Mouse (Mus musculus) bone marrow, adult 2 months (tissue): ENCODE data around the gene Nol7. TPM values are rescaled to one million over a fixed set of nuclear protein-coding genes. Genes with fewer than 3 reads are reported as not detected.

ENCODE experiments used
- H3K27ac ChIP-seq: fragments of 200-500 bp; 2 replicates; pipeline ENCODE4 v1.5.1; 2012; ENCODE audit warnings: low read depth, mild to moderate bottlenecking, control low read depth, inconsistent platforms, low read length; ENCODE audit not compliant: control insufficient read depth, poor library complexity, insufficient read depth
- H3K4me1 ChIP-seq: fragments of 200-500 bp; 2 replicates; pipeline ENCODE4 v1.6.1; 2011; ENCODE audit warnings: low read length; ENCODE audit not compliant: control insufficient read depth, insufficient read depth
- H3K4me3 ChIP-seq: fragments of 200-500 bp; replicated peaks from 2 replicates; pipeline ENCODE3; 2011; ENCODE audit warnings: mild to moderate bottlenecking, low read depth, low read length, control low read depth; ENCODE audit not compliant: control insufficient read depth
- CTCF ChIP-seq: fragments of 200-500 bp; IDR thresholded peaks from 2 replicates; pipeline ENCODE4 v1.5.1; 2011; ENCODE audit warnings: low read length, control low read depth; ENCODE audit not compliant: control insufficient read depth, insufficient read depth
- POLR2A ChIP-seq: fragments of 200-500 bp; IDR thresholded peaks from 2 replicates; pipeline ENCODE4 v1.6.1; 2011; ENCODE audit warnings: low read depth, mild to moderate bottlenecking, control low read depth, low read length, borderline replicate concordance; ENCODE audit not compliant: control insufficient read depth
- WGBS: fragments of 180-500 bp; shearing (Covaris S2); methylation state at CpG from one replicate; pipeline ENCODE4 v1.1.7; 2018; 5-methylcytosine and 5-hydroxymethylcytosine counted together
- polyA plus RNA-seq: library from polyadenylated mRNA; stranded (reverse); fragments of >200 nt; gene quantifications from 2 replicates; pipeline ENCODE4 v1.2.4, GENCODE M21; 2011; ENCODE audit warnings: low replicate concordance; ENCODE audit not compliant: missing spikeins, insufficient read depth, insufficient read length

The Nol7 gene
- polyA plus RNA-seq = 69.6 and 80.5 TPM in 2 replicates

GRCm38 (mm10) chr13:43398297-43399080 is at the start of gene Nol7:
Nol7 (plus strand) TSS chr13:43398390.
- 1% methylated on average over 72 of the region's 72 CpGs for WGBS
- H3K4me3 ChIP-seq = peak within 1 kb of the TSS; percentile 80
- TF ChIP-seq CTCF = peak; percentile 87
- peak; percentile 84; the same call in 1 of the 2 replicates for TF ChIP-seq POLR2A
- H3K4me1 ChIP-seq = no peaks in the 10 kb centered on the region; the same call in 1 of the 2 replicates
- H3K27ac ChIP-seq = peak within 1 kb of the TSS; percentile 81

GRCm38 (mm10) chr13:43349376-43349775 is 48.8 kb upstream of the Nol7 start:
- no peak overlapping the region for H3K27ac ChIP-seq
- no peak for TF ChIP-seq CTCF
- TF ChIP-seq POLR2A = no peak
- no peak overlapping the region for H3K4me3 ChIP-seq
- H3K4me1 ChIP-seq = no peaks in the 10 kb centered on the region
- 79% methylated on average over 8 of the region's 8 CpGs for WGBS

GRCm38 (mm10) chr13:43350489-43351169 is 47.6 kb upstream of the Nol7 start:
- WGBS = 65% methylated on average over 9 of the region's 9 CpGs
- Histone ChIP-seq H3K4me3 (no peak overlapping the region), H3K4me1 (no peaks in the 10 kb centered on the region), H3K27ac (no peak overlapping the region)
- TF ChIP-seq POLR2A (no peak), CTCF (no peak)

- no peak for TF ChIP-seq CTCF
- no peak for TF ChIP-seq POLR2A
- H3K4me3 ChIP-seq = no peak overlapping the region
- H3K27ac ChIP-seq = no peak overlapping the region
- no peaks in the 10 kb centered on the region for H3K4me1 ChIP-seq
- 81% methylated on average over 4 of the region's 4 CpGs for WGBS
Measured at GRCm38 (mm10) chr13:43353356-43353755, 44.8 kb upstream of the Nol7 start.

GRCm38 (mm10) chr13:43354362-43354761 is 43.8 kb upstream of the Nol7 start:
- WGBS = 87% methylated on average over 12 of the region's 12 CpGs
- Histone ChIP-seq H3K4me1 (no peaks in the 10 kb centered on the region), H3K4me3 (no peak overlapping the region), H3K27ac (no peak overlapping the region)
- TF ChIP-seq POLR2A (no peak), CTCF (no peak)

- 83% methylated on average over 14 of the region's 14 CpGs for whole genome bisulfite sequencing
- no peaks in the 10 kb centered on the region for H3K4me1 ChIP-seq
Measured at GRCm38 (mm10) chr13:43356346-43357125, 41.7 kb upstream of the Nol7 start.

GRCm38 (mm10) chr13:43360534-43360933 is 37.7 kb upstream of the Nol7 start:
- no peak for TF ChIP-seq CTCF
- Histone ChIP-seq H3K4me3 (no peak overlapping the region), H3K27ac (no peak overlapping the region), H3K4me1 (no peaks in the 10 kb centered on the region; the same call in 1 of the 2 replicates)
- 67% methylated on average over 6 of the region's 6 CpGs for WGBS

More at GRCm38 (mm10) chr13:43356346-43357125, 41.7 kb upstream of the Nol7 start:
- no peak overlapping the region for H3K4me3 ChIP-seq
- H3K27ac ChIP-seq = no peak overlapping the region
- TF ChIP-seq POLR2A (no peak), CTCF (no peak)

- no peak for TF ChIP-seq POLR2A
- TF ChIP-seq CTCF = no peak
- no peak overlapping the region for H3K4me3 ChIP-seq
- no peaks in the 10 kb centered on the region; the same call in 1 of the 2 replicates for H3K4me1 ChIP-seq
- no peak overlapping the region for H3K27ac ChIP-seq
- 83% methylated on average over 9 of the region's 9 CpGs for WGBS
Measured at GRCm38 (mm10) chr13:43362353-43362752, 35.8 kb upstream of the Nol7 start.
